Mouse (Mus musculus) stomach, postnatal 0 days (tissue): ENCODE measurements around the gene Asrgl1. TPM values are rescaled to one million over a fixed set of nuclear protein-coding genes. Genes with fewer than 3 reads are reported as not detected.

Experiments
- ATAC-seq: fragments of 200-750 bp; cut with Nextera tagmentation; 2 replicates; pipeline ENCODE4 v1.8.0; 2017; ENCODE audit not compliant: low FRiP score, low TSS enrichment
- DNase-seq: peaks from one replicate; pipeline ENCODE4 v3.0.0-alpha.2; 2016; ENCODE audit warnings: low spot score
- H3K27ac ChIP-seq: fragments of 300-500 bp; sonication (generic); replicated peaks from 2 replicates; pipeline ENCODE4 v1.5.1; 2014; ENCODE audit warnings: mild to moderate bottlenecking, control low read depth
- H3K27me3 ChIP-seq: fragments of 300-500 bp; sonication (generic); 2 replicates; pipeline ENCODE4 v1.6.1; 2014; ENCODE audit warnings: low read length; ENCODE audit not compliant: control insufficient read depth, insufficient read depth
- H3K36me3 ChIP-seq: fragments of 300-500 bp; sonication (generic); 2 replicates; pipeline ENCODE4 v1.6.1; 2014; ENCODE audit warnings: low read length, mixed read lengths; ENCODE audit not compliant: control insufficient read depth, insufficient read depth
- H3K4me1 ChIP-seq: fragments of 300-500 bp; sonication (generic); replicated peaks from 2 replicates; pipeline ENCODE4 v1.6.1; 2014; ENCODE audit warnings: antibody characterized with exemption; ENCODE audit not compliant: control insufficient read depth, insufficient read depth
- H3K4me2 ChIP-seq: fragments of 300-500 bp; sonication (generic); replicated peaks from 2 replicates; pipeline ENCODE4 v1.6.1; 2014; ENCODE audit warnings: low read depth, mild to moderate bottlenecking, control low read depth, moderate library complexity
- H3K4me3 ChIP-seq: fragments of 300-500 bp; sonication (generic); 2 replicates; pipeline ENCODE4 v1.5.1; 2014; ENCODE audit warnings: low read depth, low read length, control low read depth
- H3K9ac ChIP-seq: fragments of 300-500 bp; sonication (generic); 2 replicates; pipeline ENCODE4 v1.6.1; 2014; ENCODE audit warnings: mild to moderate bottlenecking, low read length, control low read depth, mixed read lengths
- H3K9me3 ChIP-seq: fragments of 300-500 bp; sonication (generic); 2 replicates; pipeline ENCODE4 v1.6.1; 2016; ENCODE audit warnings: low read length; ENCODE audit not compliant: control insufficient read depth
- CTCF ChIP-seq: IDR thresholded peaks from 2 replicates; pipeline ENCODE4 v1.5.1; 2016; ENCODE audit warnings: antibody characterized with exemption, low read depth, mild to moderate bottlenecking, moderate library complexity
- EP300 ChIP-seq: optimal IDR thresholded peaks from 2 replicates; pipeline ENCODE3; 2016; ENCODE audit warnings: antibody characterized with exemption
- WGBS: fragments of 180-500 bp; shearing (Covaris S2); extraction: QIAGEN DNeasy Blood & Tissue Kit; methylation state at CpG from one replicate; pipeline ENCODE4 v1.1.7; 2014; 5-methylcytosine and 5-hydroxymethylcytosine counted together
- polyA plus RNA-seq: library from polyadenylated mRNA; unstranded; fragments of >200 nt; fragmentation: Nextera tagmentation; extraction: Ambion mirVana; gene quantifications from 2 replicates; pipeline ENCODE4 v1.2.1, GENCODE M21; 2015

Asrgl1 gene
- polyA plus RNA-seq, 1 experiment from 2014 or later = 7.5 TPM

- Histone ChIP-seq H3K9me3 (no peaks in the 10 kb centered on the region), H3K9ac (no peak overlapping the region), H3K27ac (peak overlapping the region; percentile 69), H3K4me2 (no peak overlapping the region), H3K4me3 (no peak overlapping the region), H3K27me3 (no peaks in the 10 kb centered on the region), H3K36me3 (no peaks in the 10 kb centered on the region), H3K4me1 (peaks cover 10% of the 10 kb centered on the region)
- peak; percentile 82 for ATAC-seq
- WGBS = 26% methylated on average over 9 of the region's 9 CpGs
- peak; percentile 43 for DNase-seq
- TF ChIP-seq CTCF = no peak
- peak; percentile 20 for TF ChIP-seq EP300
These were observed 69.5 kb downstream of the Asrgl1 start for GRCm38 (mm10) chr19:9065621-9066561.

- 78% methylated on average over 3 of the region's 3 CpGs for WGBS
- ATAC-seq = no peak
- TF ChIP-seq EP300 (no peak), CTCF (no peak)
- Histone ChIP-seq H3K27me3 (no peaks in the 10 kb centered on the region), H3K4me2 (no peak overlapping the region), H3K4me1 (no peaks in the 10 kb centered on the region), H3K9me3 (no peaks in the 10 kb centered on the region), H3K36me3 (no peaks in the 10 kb centered on the region), H3K9ac (no peak overlapping the region), H3K4me3 (no peak overlapping the region), H3K27ac (no peak overlapping the region)
- DNase-seq = no peak
These were observed 71.6 kb downstream of the Asrgl1 start for GRCm38 (mm10) chr19:9063831-9064230.

GRCm38 (mm10) chr19:9062822-9063221, 72.6 kb downstream of the Asrgl1 start:
- Histone ChIP-seq H3K4me2 (no peak overlapping the region), H3K36me3 (no peaks in the 10 kb centered on the region), H3K4me1 (no peaks in the 10 kb centered on the region), H3K27ac (no peak overlapping the region), H3K9ac (no peak overlapping the region), H3K27me3 (no peaks in the 10 kb centered on the region), H3K9me3 (no peaks in the 10 kb centered on the region), H3K4me3 (no peak overlapping the region)
- 89% methylated on average over 2 of the region's 2 CpGs for WGBS
- ATAC-seq (no peak), DNase-seq (no peak)
- no peak for TF ChIP-seq CTCF
- no peak for TF ChIP-seq EP300

GRCm38 (mm10) chr19:9061221-9061893, 74.1 kb downstream of the Asrgl1 start:
- TF ChIP-seq CTCF = no peak
- TF ChIP-seq EP300 = no peak
- Histone ChIP-seq H3K4me3 (no peak overlapping the region), H3K9me3 (no peaks in the 10 kb centered on the region), H3K9ac (no peak overlapping the region), H3K27ac (no peak overlapping the region; the same call in 1 of the 2 replicates), H3K36me3 (no peaks in the 10 kb centered on the region), H3K4me1 (no peaks in the 10 kb centered on the region), H3K4me2 (no peak overlapping the region), H3K27me3 (no peaks in the 10 kb centered on the region)
- ATAC-seq = no peak
- DNase-seq = no peak
- 83% methylated on average over 8 of the region's 8 CpGs for WGBS

GRCm38 (mm10) chr19:9060103-9060502, 75.3 kb downstream of the Asrgl1 start:
- ATAC-seq = no peak
- WGBS = 60% methylated on average over 4 of the region's 4 CpGs

More at GRCm38 (mm10) chr19:9060103-9060502, 75.3 kb downstream of the Asrgl1 start:
- Histone ChIP-seq H3K27me3 (no peaks in the 10 kb centered on the region), H3K27ac (no peak overlapping the region), H3K4me1 (no peaks in the 10 kb centered on the region), H3K9me3 (no peaks in the 10 kb centered on the region), H3K9ac (no peak overlapping the region), H3K4me2 (no peak overlapping the region), H3K36me3 (no peaks in the 10 kb centered on the region), H3K4me3 (no peak overlapping the region)
- TF ChIP-seq EP300 (no peak), CTCF (no peak)
- DNase-seq = no peak

Other genes starting within 250 kb of the Asrgl1 start
- gene 1810009A15Rik, start 246.8 kb downstream of the Asrgl1 start, polyA plus RNA-seq = 48.2 and 49.9 TPM in 2 replicates
- not detected in 2 replicates for gene Gm49416, start 246.7 kb downstream of the Asrgl1 start, polyA plus RNA-seq
- gene Ints5, start 242.6 kb downstream of the Asrgl1 start, polyA plus RNA-seq = 19.1 and 19.5 TPM in 2 replicates
- gene Ganab, start 237.6 kb downstream of the Asrgl1 start, polyA plus RNA-seq = 32.3 and 33.3 TPM in 2 replicates
- gene B3gat3, start 215.3 kb downstream of the Asrgl1 start, polyA plus RNA-seq = 24.7 and 26.1 TPM in 2 replicates
- gene Rom1, start 206.3 kb downstream of the Asrgl1 start, polyA plus RNA-seq = 3.0 and 3.6 TPM in 2 replicates
- gene Eml3, start 206.1 kb downstream of the Asrgl1 start, polyA plus RNA-seq = 24.6 and 26.6 TPM in 2 replicates
- gene Mta2, start 193.8 kb downstream of the Asrgl1 start, polyA plus RNA-seq = 68.0 and 69.3 TPM in 2 replicates
- 14.9 and 15.8 TPM in 2 replicates for gene Tut1, start 181.8 kb downstream of the Asrgl1 start, polyA plus RNA-seq
- gene Eef1g, start 168.6 kb downstream of the Asrgl1 start, polyA plus RNA-seq = 240 and 247 TPM in 2 replicates
- 86.6 and 103 TPM in 2 replicates for gene Ahnak, start 146.4 kb downstream of the Asrgl1 start, polyA plus RNA-seq
- gene Scgb1a1, start 47.7 kb downstream of the Asrgl1 start, polyA plus RNA-seq = 10.8 and 12.6 TPM in 2 replicates